Mouse (Mus musculus) ES-Bruce4 (cell line): ENCODE results near the gene Msi1. TPM values are rescaled to one million over a fixed set of nuclear protein-coding genes. Genes with fewer than 3 reads are reported as not detected.

ENCODE experiments used
- H3K27ac ChIP-seq: 2 replicates; pipeline ENCODE4 v1.5.1; 2012; ENCODE audit warnings: low read length, inconsistent platforms; ENCODE audit not compliant: insufficient read depth
- H3K27me3 ChIP-seq: 2 replicates; pipeline ENCODE4 v1.6.1; 2012; ENCODE audit warnings: mild to moderate bottlenecking, low read length, inconsistent platforms; ENCODE audit not compliant: control insufficient read depth, poor library complexity, insufficient read depth, severe bottlenecking
- H3K36me3 ChIP-seq: 2 replicates; pipeline ENCODE4 v1.6.1; 2012; ENCODE audit warnings: inconsistent platforms, mild to moderate bottlenecking, low read length, moderate library complexity; ENCODE audit not compliant: control insufficient read depth, poor library complexity, insufficient read depth, severe bottlenecking
- H3K4me1 ChIP-seq: one replicate; pipeline ENCODE4 v1.8.1; 2011; ENCODE audit warnings: low read length; ENCODE audit not compliant: control insufficient read depth, insufficient read depth
- H3K4me3 ChIP-seq: 2 replicates; pipeline ENCODE4 v1.5.1; 2011; ENCODE audit warnings: low read depth, mild to moderate bottlenecking, low read length
- H3K9ac ChIP-seq: 2 replicates; pipeline ENCODE4 v1.6.1; 2012; ENCODE audit warnings: low read depth, mild to moderate bottlenecking, inconsistent platforms; ENCODE audit not compliant: poor library complexity, severe bottlenecking
- H3K9me3 ChIP-seq: replicated peaks from 2 replicates; pipeline ENCODE4 v1.6.1; 2012; ENCODE audit warnings: mild to moderate bottlenecking, low read length, inconsistent platforms; ENCODE audit not compliant: control insufficient read depth, poor library complexity, insufficient read depth, severe bottlenecking
- CTCF ChIP-seq: IDR thresholded peaks from one replicate; pipeline ENCODE4 v1.8.1; 2011; ENCODE audit warnings: low read depth, low read length
- EP300 ChIP-seq: IDR thresholded peaks from 2 replicates; pipeline ENCODE4 v1.6.1; 2011; ENCODE audit warnings: low read depth, low read length; ENCODE audit not compliant: insufficient read depth
- POLR2A ChIP-seq: IDR thresholded peaks from one replicate; pipeline ENCODE4 v1.8.1; 2011; ENCODE audit warnings: low read length; ENCODE audit not compliant: insufficient read depth
- polyA plus RNA-seq: library from polyadenylated mRNA; stranded (reverse); fragments of >200 nt; gene quantifications from 2 replicates; pipeline ENCODE4 v1.2.4, GENCODE M21; 2011; ENCODE audit warnings: low read depth; ENCODE audit not compliant: missing spikeins, insufficient read depth, insufficient read length

The Msi1 gene
- polyA plus RNA-seq, 1 experiment, result 49.2 TPM

DNA sequence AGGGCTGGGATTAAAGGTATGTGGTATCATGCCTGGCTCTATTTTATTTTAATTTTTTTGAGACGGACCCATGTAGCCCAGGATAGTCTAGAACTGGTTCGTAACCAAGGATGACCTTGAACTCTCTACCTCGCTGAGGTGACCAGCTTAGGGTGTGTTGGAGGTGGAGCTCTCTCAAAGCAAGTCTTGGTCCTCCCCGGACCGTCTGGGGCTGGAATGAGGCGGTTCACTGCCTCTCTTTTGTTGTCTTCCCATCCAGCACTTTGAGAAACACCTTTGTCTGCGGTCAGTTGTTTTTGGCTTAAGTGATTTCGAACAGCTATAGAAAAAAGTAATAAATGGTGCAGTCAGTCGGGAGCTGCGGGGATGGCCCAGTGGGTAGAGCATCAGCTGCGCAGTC lies 14.7 kb downstream of the Msi1 start:
- peak; percentile 96 for TF ChIP-seq EP300
- no peak for TF ChIP-seq CTCF
- H3K36me3 ChIP-seq, result no peaks in the 10 kb centered on the region
- H3K4me1 ChIP-seq, result peaks cover 7% of the 10 kb centered on the region
- H3K27ac ChIP-seq, result peak overlapping the region; percentile 72
- H3K9me3 ChIP-seq, result no peaks in the 10 kb centered on the region
- H3K27me3 ChIP-seq, result no peaks in the 10 kb centered on the region
- 0 out of 2 replicates have a peak overlapping the region, but pooled peaks have one; percentile 5 for H3K4me3 ChIP-seq
- H3K9ac ChIP-seq, result peak overlapping the region; percentile 28; the same call in 1 of the 2 replicates

DNA sequence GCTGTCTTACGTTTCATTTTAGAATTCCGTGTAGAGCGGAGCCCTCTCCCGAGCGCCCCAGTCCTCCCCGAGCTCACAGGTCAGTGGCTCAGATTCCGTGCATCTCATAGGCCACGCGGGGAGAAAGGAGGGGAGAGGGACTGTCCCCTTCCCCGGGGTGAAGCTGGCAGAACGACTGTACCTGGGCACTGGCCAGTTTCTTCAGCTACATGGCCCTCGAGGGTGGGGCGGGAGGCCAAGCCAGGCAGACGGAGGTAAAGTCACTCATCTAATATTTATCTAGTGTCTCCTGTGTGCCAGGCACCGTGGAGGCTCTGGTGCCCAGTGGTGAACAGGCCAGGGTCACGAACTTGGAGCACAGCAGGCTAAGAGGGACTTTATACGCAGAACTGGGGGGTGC lies 17.7 kb downstream of the Msi1 start:
- no peak overlapping the region; the same call in 1 of the 2 replicates for H3K9ac ChIP-seq
- H3K4me1 ChIP-seq, result peaks cover 6% of the 10 kb centered on the region
- H3K27ac ChIP-seq, result no peak overlapping the region
- H3K9me3 ChIP-seq, result no peaks in the 10 kb centered on the region
- no peak overlapping the region for H3K4me3 ChIP-seq
- no peaks in the 10 kb centered on the region for H3K27me3 ChIP-seq
- H3K36me3 ChIP-seq, result no peaks in the 10 kb centered on the region
- TF ChIP-seq CTCF, result no peak

DNA sequence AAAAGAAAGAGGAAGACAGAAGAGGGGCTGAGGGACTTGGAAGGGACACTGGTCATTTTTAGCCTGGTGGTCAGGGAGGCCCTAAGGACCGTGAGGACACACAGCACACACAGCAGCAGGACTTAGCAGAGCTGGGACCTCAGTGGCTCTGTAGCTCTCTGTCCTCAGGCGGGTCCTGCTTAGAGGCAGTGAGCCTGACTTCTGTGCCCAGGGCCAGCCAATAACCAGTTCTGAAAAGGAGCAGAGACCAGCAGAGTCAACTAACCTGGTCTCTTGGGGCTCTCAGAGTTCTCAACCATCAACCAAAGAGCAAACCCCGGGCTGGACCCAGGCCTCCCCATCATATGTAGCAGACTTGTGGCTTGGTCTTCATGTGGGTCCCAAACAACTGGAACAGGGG lies 19.8 kb downstream of the Msi1 start:
- TF ChIP-seq POLR2A, result no peak
- no peak for TF ChIP-seq EP300
- TF ChIP-seq CTCF, result no peak
- no peak overlapping the region for H3K9ac ChIP-seq
- no peaks in the 10 kb centered on the region for H3K9me3 ChIP-seq
- H3K4me1 ChIP-seq, result peaks cover 5% of the 10 kb centered on the region
- H3K27ac ChIP-seq, result no peak overlapping the region
- H3K27me3 ChIP-seq, result no peaks in the 10 kb centered on the region
- H3K4me3 ChIP-seq, result no peak overlapping the region
- no peaks in the 10 kb centered on the region for H3K36me3 ChIP-seq

DNA sequence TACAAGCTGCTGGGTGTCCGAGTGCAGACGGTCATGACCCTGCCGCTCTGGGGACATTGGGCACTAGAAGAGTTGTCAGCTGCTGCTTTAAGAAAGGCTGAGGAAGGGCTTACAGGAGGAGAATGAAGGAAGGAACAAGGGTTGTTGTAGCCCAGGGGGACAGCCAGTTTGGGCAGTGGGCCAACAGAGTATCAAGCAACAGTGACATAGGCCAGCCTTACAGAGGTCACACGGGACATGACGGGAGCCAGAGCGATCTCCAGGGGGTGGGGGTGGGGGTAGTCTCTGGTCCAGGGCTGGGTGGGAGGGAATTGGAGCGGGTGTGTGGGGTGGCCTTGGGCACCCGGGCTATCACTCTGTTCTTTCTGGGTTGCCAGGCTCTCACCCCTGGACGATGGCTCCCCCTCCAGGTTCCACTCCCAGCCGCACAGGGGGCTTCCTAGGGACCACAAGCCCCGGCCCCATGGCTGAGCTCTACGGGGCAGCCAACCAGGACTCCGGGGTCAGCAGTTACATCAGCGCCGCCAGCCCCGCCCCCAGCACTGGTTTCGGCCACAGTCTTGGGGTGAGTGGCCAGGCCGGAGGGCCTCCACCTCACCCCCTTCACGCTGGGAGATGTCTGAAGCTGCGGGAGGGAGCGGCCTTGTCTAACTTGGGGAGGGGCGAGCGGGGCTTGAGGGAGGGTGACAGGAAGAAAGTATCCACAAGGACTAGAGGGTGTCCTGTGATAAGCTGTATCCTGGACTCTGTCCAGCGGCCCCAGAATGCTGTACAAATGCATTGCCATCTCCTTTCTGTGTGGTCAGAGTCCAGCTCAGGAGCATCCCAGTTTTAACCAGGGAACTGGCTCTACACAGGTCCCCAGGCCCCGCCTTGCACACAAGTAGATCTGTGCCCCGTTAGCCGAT lies 21.3 kb downstream of the Msi1 start:
- Histone ChIP-seq H3K9ac (peak overlapping the region; percentile 8; the same call in 1 of the 2 replicates), H3K27ac (no peak overlapping the region), H3K36me3 (no peaks in the 10 kb centered on the region), H3K4me1 (no peaks in the 10 kb centered on the region), H3K4me3 (no peak overlapping the region), H3K27me3 (no peaks in the 10 kb centered on the region), H3K9me3 (no peaks in the 10 kb centered on the region)
- TF ChIP-seq CTCF (no peak), EP300 (no peak), POLR2A (no peak)

DNA sequence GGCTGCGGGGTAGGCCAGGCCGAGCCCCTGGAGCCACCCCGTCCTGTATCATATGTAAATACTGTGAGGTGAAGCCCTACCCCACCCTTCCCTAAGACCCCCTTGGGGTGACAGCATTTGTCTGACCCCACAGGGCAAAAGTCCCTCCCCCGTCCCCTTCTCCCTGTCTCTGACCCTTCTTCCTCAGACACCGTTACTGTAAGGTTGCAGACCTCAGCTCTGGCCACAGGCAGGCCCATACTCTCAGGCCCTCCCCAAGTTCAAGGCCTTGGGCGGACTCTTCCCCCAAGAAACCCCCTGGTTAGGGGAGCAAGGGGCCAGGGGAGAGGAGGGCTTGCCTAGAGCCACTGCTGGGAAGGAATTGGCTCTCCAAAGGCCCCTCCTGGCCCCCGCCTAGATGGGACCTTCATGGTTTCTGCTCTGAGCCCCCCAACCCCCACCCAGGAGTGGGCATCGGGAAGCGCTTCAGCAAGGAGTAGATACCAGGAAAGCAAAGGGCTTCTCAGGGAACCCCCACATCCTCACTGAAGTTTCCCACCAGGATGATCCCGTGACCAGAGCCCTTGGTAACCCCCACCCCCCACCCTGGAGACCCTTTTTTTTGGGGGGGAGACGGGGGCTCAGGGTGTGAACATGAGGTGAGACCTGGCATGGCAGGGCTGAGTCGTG lies 25.2 kb downstream of the Msi1 start:
- H3K36me3 ChIP-seq, result no peaks in the 10 kb centered on the region
- H3K9ac ChIP-seq, result no peak overlapping the region
- H3K27me3 ChIP-seq, result no peaks in the 10 kb centered on the region
- H3K4me3 ChIP-seq, result no peak overlapping the region
- H3K4me1 ChIP-seq, result no peaks in the 10 kb centered on the region
- no peak for TF ChIP-seq POLR2A
- TF ChIP-seq CTCF, result no peak
- TF ChIP-seq EP300, result no peak
- no peaks in the 10 kb centered on the region for H3K9me3 ChIP-seq
- H3K27ac ChIP-seq, result no peak overlapping the region

DNA sequence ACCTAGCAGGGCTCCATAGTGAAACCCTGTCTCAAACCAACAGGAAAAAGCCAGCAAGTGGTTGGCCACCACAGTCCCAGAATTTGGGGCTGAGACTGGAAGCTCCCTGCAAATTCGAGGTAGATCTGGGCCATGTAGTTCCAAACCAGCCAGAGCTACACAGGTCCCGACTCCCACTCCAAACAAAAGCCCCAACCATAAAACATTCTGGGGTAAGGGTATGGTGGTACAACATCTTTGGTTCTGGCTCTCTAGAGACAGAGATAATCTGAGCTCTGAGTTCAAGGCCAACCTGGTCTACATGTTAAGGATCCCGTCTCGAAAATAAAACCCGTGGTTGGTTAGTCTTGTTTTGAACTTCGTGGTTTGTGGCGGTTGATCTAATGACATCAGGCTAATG lies 26.4 kb downstream of the Msi1 start:
- Histone ChIP-seq H3K27ac (no peak overlapping the region), H3K9me3 (no peaks in the 10 kb centered on the region), H3K9ac (no peak overlapping the region), H3K36me3 (no peaks in the 10 kb centered on the region), H3K4me1 (no peaks in the 10 kb centered on the region), H3K27me3 (no peaks in the 10 kb centered on the region), H3K4me3 (no peak overlapping the region)
- TF ChIP-seq CTCF, result no peak
- TF ChIP-seq EP300, result no peak
- TF ChIP-seq POLR2A, result no peak
